Mouse (Mus musculus) liver, embryonic 11.5 days (tissue): ENCODE data around the gene Gpr142. TPM values are rescaled to one million over a fixed set of nuclear protein-coding genes. Genes with fewer than 3 reads are reported as not detected.

Experiments used
- ATAC-seq: fragments of 200-750 bp; cut with Nextera tagmentation; replicated peaks from 2 replicates; pipeline ENCODE4 v1.8.0; 2017; ENCODE audit warnings: moderate number of reproducible peaks, mild to moderate bottlenecking, moderate TSS enrichment, moderate library complexity; ENCODE audit not compliant: low FRiP score
- DNase-seq: peaks from one replicate; pipeline ENCODE4 v3.0.0-alpha.2; 2017; ENCODE audit warnings: low spot score
- H3K27ac ChIP-seq: fragments of 300-500 bp; sonication (generic); 2 replicates; pipeline ENCODE4 v1.5.1; 2014; ENCODE audit warnings: mild to moderate bottlenecking, low read depth, low read length, control low read depth
- H3K27me3 ChIP-seq: fragments of 300-500 bp; sonication (generic); replicated peaks from 2 replicates; pipeline ENCODE4 v1.6.1; 2014; ENCODE audit warnings: low read length, mixed read lengths; ENCODE audit not compliant: control insufficient read depth, insufficient read depth
- H3K36me3 ChIP-seq: fragments of 300-500 bp; sonication (generic); 2 replicates; pipeline ENCODE4 v1.6.1; 2014; ENCODE audit warnings: mild to moderate bottlenecking, low read length, moderate library complexity, mixed read lengths; ENCODE audit not compliant: control insufficient read depth, insufficient read depth
- H3K4me1 ChIP-seq: fragments of 300-500 bp; sonication (generic); replicated peaks from 2 replicates; pipeline ENCODE4 v1.6.1; 2014; ENCODE audit warnings: low read length, mixed read lengths; ENCODE audit not compliant: control insufficient read depth, insufficient read depth
- H3K4me2 ChIP-seq: fragments of 300-500 bp; sonication (generic); 2 replicates; pipeline ENCODE4 v1.6.1; 2014; ENCODE audit warnings: mild to moderate bottlenecking, control low read depth, moderate library complexity
- H3K4me3 ChIP-seq: fragments of 300-500 bp; sonication (generic); 2 replicates; pipeline ENCODE4 v1.5.1; 2014; ENCODE audit warnings: low read depth, low read length, control low read depth
- H3K9ac ChIP-seq: fragments of 300-500 bp; sonication (generic); 2 replicates; pipeline ENCODE4 v1.6.1; 2014; ENCODE audit warnings: low read depth, low read length, control low read depth
- H3K9me3 ChIP-seq: fragments of 300-500 bp; sonication (generic); 2 replicates; pipeline ENCODE4 v1.6.1; 2016; ENCODE audit warnings: low read length, inconsistent platforms, mixed read lengths; ENCODE audit not compliant: control insufficient read depth
- WGBS: fragments of 180-500 bp; shearing (Covaris S2); extraction: QIAGEN DNeasy Blood & Tissue Kit; methylation state at CpG from one replicate; pipeline ENCODE4 v1.1.7; 2014; 5-methylcytosine and 5-hydroxymethylcytosine counted together
- polyA plus RNA-seq: library from polyadenylated mRNA; unstranded; fragments of >200 nt; fragmentation: Nextera tagmentation; extraction: Ambion mirVana; gene quantifications from 2 replicates; pipeline ENCODE4 v1.2.1, GENCODE M21; 2014

Gpr142 gene
- polyA plus RNA-seq, 1 experiment from 2014 or later: not detected

- no peaks in the 10 kb centered on the region for H3K4me1 ChIP-seq
- ATAC-seq: no peak
- no peak for DNase-seq
- H3K4me3 ChIP-seq: no peak overlapping the region
- no peak overlapping the region for H3K9ac ChIP-seq
- 49% methylated on average over 3 of the region's 3 CpGs for WGBS
- no peaks in the 10 kb centered on the region for H3K9me3 ChIP-seq
- no peak overlapping the region for H3K27ac ChIP-seq
- no peaks in the 10 kb centered on the region for H3K27me3 ChIP-seq
- H3K36me3 ChIP-seq: no peaks in the 10 kb centered on the region
- H3K4me2 ChIP-seq: no peak overlapping the region
Measured at GRCm38 (mm10) chr11:114820444-114820843, 21.7 kb downstream of the Gpr142 start.

DNA sequence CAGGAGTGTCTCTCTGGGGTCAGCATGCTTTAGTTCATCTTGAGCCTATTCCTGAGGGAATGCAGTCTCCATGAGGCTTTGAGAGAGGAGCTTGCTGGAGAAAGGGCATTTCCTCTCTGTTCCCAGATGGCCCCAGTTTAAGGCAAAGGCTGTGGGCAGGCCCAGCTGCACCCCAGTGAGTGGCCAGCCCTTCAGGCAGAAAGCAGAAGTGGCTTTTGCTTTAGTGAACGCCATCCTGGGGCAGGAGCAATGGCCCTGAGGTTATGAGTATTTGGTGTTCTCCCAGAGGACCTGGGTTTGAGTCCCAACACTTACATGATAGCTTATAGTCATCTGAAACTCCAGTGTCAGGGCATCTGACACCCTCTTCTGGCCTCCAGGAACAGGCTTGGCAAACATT lies 22.6 kb downstream of the Gpr142 start:
- peaks cover 3% of the 10 kb centered on the region for H3K4me1 ChIP-seq
- no peaks in the 10 kb centered on the region for H3K36me3 ChIP-seq
- no peaks in the 10 kb centered on the region for H3K9me3 ChIP-seq
- H3K27me3 ChIP-seq: no peaks in the 10 kb centered on the region
- no peak overlapping the region for H3K27ac ChIP-seq
- ATAC-seq (no peak), DNase-seq (no peak)
- WGBS: 32% methylated on average over 1 of the region's 1 CpGs
- no peak overlapping the region for H3K4me3 ChIP-seq
- H3K9ac ChIP-seq: no peak overlapping the region
- H3K4me2 ChIP-seq: no peak overlapping the region

DNA sequence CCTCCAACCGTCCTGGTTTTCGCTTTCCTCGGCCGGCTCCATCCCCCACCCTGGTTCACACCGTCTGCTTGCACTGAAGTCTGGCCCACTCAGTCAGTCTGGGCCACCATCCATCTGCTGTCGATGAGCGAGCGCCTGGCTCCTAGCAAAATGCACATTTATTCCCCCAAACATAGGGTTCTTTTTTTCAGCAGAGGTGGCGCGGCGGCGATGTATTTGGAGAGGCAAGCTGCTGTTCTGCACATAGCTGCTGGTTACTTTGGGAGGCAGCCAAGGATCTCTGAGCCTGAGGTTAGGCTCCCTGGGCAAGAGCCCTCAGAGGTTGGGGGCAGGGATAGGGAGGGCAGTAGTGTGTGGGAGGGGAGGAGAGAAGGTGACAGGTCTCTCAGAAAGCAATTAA lies 24.0 kb downstream of the Gpr142 start:
- Histone ChIP-seq H3K27ac (no peak overlapping the region), H3K4me3 (no peak overlapping the region), H3K36me3 (no peaks in the 10 kb centered on the region), H3K27me3 (no peaks in the 10 kb centered on the region), H3K9me3 (no peaks in the 10 kb centered on the region), H3K4me1 (peaks cover 11% of the 10 kb centered on the region), H3K4me2 (no peak overlapping the region), H3K9ac (no peak overlapping the region)
- no peak for DNase-seq
- ATAC-seq: no peak
- 73% methylated on average over 12 of the region's 12 CpGs for WGBS

GRCm38 (mm10) chr11:114823199-114823725 lies 24.5 kb downstream of the Gpr142 start:
- Histone ChIP-seq H3K36me3 (no peaks in the 10 kb centered on the region), H3K9ac (no peak overlapping the region), H3K4me1 (peaks cover 11% of the 10 kb centered on the region), H3K4me3 (no peak overlapping the region), H3K9me3 (no peaks in the 10 kb centered on the region), H3K27me3 (no peaks in the 10 kb centered on the region), H3K27ac (no peak overlapping the region), H3K4me2 (no peak overlapping the region)
- 38% methylated on average over 11 of the region's 11 CpGs for WGBS
- no peak for DNase-seq
- ATAC-seq: no peak

DNA sequence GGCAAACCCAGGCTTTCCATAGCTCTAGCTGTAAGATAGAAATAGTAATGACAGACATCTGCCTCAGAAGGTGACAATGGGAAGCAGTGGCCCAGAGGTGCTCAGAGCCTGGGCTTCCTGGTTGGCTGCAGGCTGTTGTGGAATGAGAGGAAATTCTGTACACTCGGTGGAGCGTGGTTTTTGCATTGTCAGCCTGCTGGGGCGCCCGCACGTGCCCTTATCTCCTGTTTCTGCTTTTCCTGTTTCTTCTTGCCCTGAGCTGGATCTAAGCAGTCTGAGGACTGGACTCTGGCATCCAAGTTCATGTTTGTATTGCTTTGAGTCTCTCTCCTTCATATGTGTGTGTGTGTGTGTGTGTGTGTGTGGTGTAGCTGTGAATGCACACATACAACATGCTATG lies 28.0 kb downstream of the Gpr142 start:
- Histone ChIP-seq H3K27ac (peak overlapping the region; percentile 78), H3K4me3 (no peak overlapping the region), H3K36me3 (no peaks in the 10 kb centered on the region), H3K27me3 (no peaks in the 10 kb centered on the region), H3K4me1 (peaks cover 24% of the 10 kb centered on the region), H3K9me3 (no peaks in the 10 kb centered on the region), H3K4me2 (peak overlapping the region; percentile 20; the same call in 1 of the 2 replicates), H3K9ac (0 out of 2 replicates have a peak overlapping the region, but pooled peaks have one; percentile 22)
- no peak for DNase-seq
- 17% methylated on average over 5 of the region's 5 CpGs for WGBS
- ATAC-seq: peak; percentile 76

- H3K4me1 ChIP-seq: peaks cover 40% of the 10 kb centered on the region
Measured at GRCm38 (mm10) chr11:114829499-114830432, 31.0 kb downstream of the Gpr142 start.

DNA sequence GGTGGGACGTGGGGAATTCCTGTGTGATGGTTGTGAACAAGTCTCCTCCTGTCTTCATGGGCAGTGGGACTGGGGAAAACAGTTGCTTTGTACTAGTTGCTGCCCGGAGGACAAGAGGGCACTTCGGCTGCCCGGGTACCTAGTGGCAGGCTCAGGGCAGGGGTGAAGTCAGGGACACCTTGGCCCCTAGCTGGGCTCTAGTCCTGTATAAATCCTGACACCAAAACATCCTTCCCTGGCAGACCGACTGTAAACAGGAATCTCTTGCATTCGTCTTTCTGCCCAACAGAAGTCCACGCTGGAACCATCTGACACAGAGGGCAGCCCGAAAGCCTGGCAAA lies 31.7 kb downstream of the Gpr142 start:
- H3K27ac ChIP-seq: peak overlapping the region; percentile 76
- ATAC-seq: peak; percentile 14; the same call in 1 of the 2 replicates

More at GRCm38 (mm10) chr11:114829499-114830432, 31.0 kb downstream of the Gpr142 start:
- Histone ChIP-seq H3K4me2 (peak overlapping the region; percentile 74), H3K4me3 (peak overlapping the region; percentile 35), H3K9me3 (no peaks in the 10 kb centered on the region), H3K27me3 (no peaks in the 10 kb centered on the region), H3K36me3 (no peaks in the 10 kb centered on the region), H3K9ac (peak overlapping the region; percentile 47), H3K27ac (peak overlapping the region; percentile 76)
- ATAC-seq (peak; percentile 72), DNase-seq (no peak)
- WGBS: 14% methylated on average over 24 of the region's 24 CpGs

GRCm38 (mm10) chr11:114833166-114833565 lies 34.4 kb downstream of the Gpr142 start:
- peaks cover 38% of the 10 kb centered on the region for H3K4me1 ChIP-seq
- no peak for DNase-seq
- no peak overlapping the region for H3K9ac ChIP-seq
- no peaks in the 10 kb centered on the region for H3K27me3 ChIP-seq
- no peak overlapping the region for H3K4me3 ChIP-seq
- WGBS: 48% methylated on average over 5 of the region's 5 CpGs
- H3K4me2 ChIP-seq: no peak overlapping the region
- no peaks in the 10 kb centered on the region for H3K36me3 ChIP-seq
- ATAC-seq: no peak
- H3K27ac ChIP-seq: no peak overlapping the region
- H3K9me3 ChIP-seq: 0 out of 2 replicates have a peak, but pooled peaks cover 3% of the 10 kb centered on the region

More for the DNA sequence above, 31.7 kb downstream of the Gpr142 start:
- peak; percentile 70 for DNase-seq
- no peaks in the 10 kb centered on the region for H3K36me3 ChIP-seq
- H3K4me3 ChIP-seq: peak overlapping the region; percentile 35; the same call in 1 of the 2 replicates
- no peaks in the 10 kb centered on the region for H3K9me3 ChIP-seq
- H3K4me2 ChIP-seq: peak overlapping the region; percentile 74
- H3K9ac ChIP-seq: peak overlapping the region; percentile 47
- 42% methylated on average over 8 of the region's 8 CpGs for WGBS
- H3K4me1 ChIP-seq: peaks cover 40% of the 10 kb centered on the region
- no peaks in the 10 kb centered on the region for H3K27me3 ChIP-seq
